Mouse (Mus musculus) hindbrain, embryonic 12.5 days (tissue): ENCODE measurements around the gene Camta2. TPM values are rescaled to one million over a fixed set of nuclear protein-coding genes. Genes with fewer than 3 reads are reported as not detected.

Experiments
- ATAC-seq: fragments of 200-750 bp; cut with Nextera tagmentation; 2 replicates; pipeline ENCODE4 v1.8.0; 2017; ENCODE audit warnings: moderate TSS enrichment; ENCODE audit not compliant: low FRiP score
- H3K27ac ChIP-seq: fragments of 300-500 bp; sonication (generic); 2 replicates; pipeline ENCODE4 v1.5.1; 2016; ENCODE audit warnings: mild to moderate bottlenecking
- H3K27me3 ChIP-seq: fragments of 300-500 bp; sonication (generic); 2 replicates; pipeline ENCODE4 v1.6.1; 2016; ENCODE audit warnings: mild to moderate bottlenecking
- H3K36me3 ChIP-seq: fragments of 300-500 bp; sonication (generic); 2 replicates; pipeline ENCODE4 v1.6.1; 2016; ENCODE audit warnings: mild to moderate bottlenecking
- H3K4me1 ChIP-seq: fragments of 300-500 bp; sonication (generic); 2 replicates; pipeline ENCODE4 v1.6.1; 2016
- H3K4me2 ChIP-seq: fragments of 300-500 bp; sonication (generic); replicated peaks from 2 replicates; pipeline ENCODE4 v1.6.1; 2016; ENCODE audit warnings: mild to moderate bottlenecking
- H3K4me3 ChIP-seq: fragments of 300-500 bp; sonication (generic); 2 replicates; pipeline ENCODE4 v1.5.1; 2016; ENCODE audit warnings: mild to moderate bottlenecking
- H3K9ac ChIP-seq: fragments of 300-500 bp; sonication (generic); 2 replicates; pipeline ENCODE4 v1.6.1; 2016; ENCODE audit warnings: mild to moderate bottlenecking, moderate library complexity
- H3K9me3 ChIP-seq: fragments of 300-500 bp; sonication (generic); replicated peaks from 2 replicates; pipeline ENCODE4 v1.6.1; 2016; ENCODE audit warnings: mild to moderate bottlenecking
- WGBS: fragments of 180-500 bp; shearing (Covaris S2); methylation state at CpG from one replicate; pipeline ENCODE4 v1.1.7; 2016; 5-methylcytosine and 5-hydroxymethylcytosine counted together
- polyA plus RNA-seq: library from polyadenylated mRNA; unstranded; fragments of >200 nt; fragmentation: Nextera tagmentation; extraction: Ambion mirVana; gene quantifications from 2 replicates; pipeline ENCODE4 v1.2.1, GENCODE M21; 2016

Gene Camta2
- polyA plus RNA-seq, 1 experiment from 2014 or later, result 15.2 TPM

DNA sequence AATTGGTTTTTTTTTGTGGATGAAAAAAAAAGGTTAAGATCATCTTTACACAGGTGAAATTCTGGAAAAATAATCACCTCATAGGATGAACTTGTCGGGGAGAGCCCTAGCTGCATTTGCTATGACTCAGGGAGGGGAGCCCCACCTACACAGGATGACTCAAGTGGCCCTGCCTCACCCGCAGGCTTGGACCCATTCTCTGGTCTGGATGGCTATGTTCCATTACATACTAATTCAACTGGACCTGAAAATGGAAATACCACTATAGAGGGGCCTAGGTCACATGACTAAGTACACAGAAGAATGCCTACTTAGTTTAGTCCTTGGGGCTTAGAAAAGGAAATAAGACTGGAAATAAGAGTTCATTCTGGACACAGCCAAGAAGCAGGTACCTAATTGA, 36.5 kb downstream of the Camta2 start:
- WGBS, result 90% methylated on average over 2 of the region's 2 CpGs
- Histone ChIP-seq H3K9me3 (no peaks in the 10 kb centered on the region), H3K4me1 (peaks cover 50% of the 10 kb centered on the region), H3K27me3 (no peaks in the 10 kb centered on the region), H3K27ac (no peak overlapping the region), H3K9ac (no peak overlapping the region), H3K36me3 (peaks cover 37% of the 10 kb centered on the region), H3K4me3 (no peak overlapping the region), H3K4me2 (no peak overlapping the region)
- no peak for ATAC-seq

DNA sequence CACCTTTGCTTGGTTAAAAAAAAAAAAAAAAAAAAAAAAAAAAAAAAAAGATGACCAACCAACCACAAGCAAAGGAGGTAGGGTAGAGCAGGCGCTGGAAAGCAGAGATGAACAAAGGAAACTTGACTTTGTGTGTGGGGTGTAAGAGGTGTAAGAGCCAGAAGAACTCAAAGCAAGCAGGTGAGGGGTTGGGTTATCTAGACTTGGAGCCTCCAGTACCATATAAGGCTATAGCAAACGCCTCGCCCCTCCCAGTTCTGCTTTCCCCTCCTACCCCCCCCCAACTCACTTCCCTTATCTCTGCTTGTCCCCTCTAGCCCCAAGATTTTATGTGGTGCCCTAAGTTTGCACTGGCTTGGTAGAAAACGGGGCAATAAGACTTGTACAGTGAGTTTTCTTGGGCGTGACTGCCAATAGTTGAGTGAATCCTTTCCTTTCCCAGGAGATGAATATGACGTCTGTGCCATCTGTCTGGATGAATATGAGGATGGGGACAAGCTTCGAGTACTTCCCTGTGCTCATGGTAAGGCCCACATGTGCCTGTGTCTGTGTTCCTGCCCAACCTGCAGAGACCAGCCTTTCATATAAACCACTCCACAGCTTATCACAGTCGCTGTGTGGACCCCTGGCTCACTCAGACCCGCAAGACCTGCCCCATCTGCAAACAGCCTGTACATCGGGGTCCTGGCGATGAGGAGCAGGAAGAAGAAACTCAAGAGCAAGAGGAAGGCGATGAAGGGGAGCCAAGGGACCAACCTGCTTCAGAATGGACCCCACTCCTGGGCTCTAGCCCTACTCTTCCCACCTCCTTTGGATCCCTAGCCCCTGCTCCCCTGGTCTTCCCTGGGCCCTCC, 37.4 kb downstream of the Camta2 start:
- 0 out of 2 replicates have a peak overlapping the region, but pooled peaks have one; percentile 35 for H3K9ac ChIP-seq
- no peak for ATAC-seq
- peaks cover 39% of the 10 kb centered on the region for H3K36me3 ChIP-seq
- no peak overlapping the region for H3K4me2 ChIP-seq
- H3K27me3 ChIP-seq, result no peaks in the 10 kb centered on the region
- no peak overlapping the region for H3K4me3 ChIP-seq
- H3K9me3 ChIP-seq, result no peaks in the 10 kb centered on the region
- 81% methylated on average over 12 of the region's 12 CpGs for WGBS
- H3K27ac ChIP-seq, result no peak overlapping the region
- H3K4me1 ChIP-seq, result peaks cover 50% of the 10 kb centered on the region

DNA sequence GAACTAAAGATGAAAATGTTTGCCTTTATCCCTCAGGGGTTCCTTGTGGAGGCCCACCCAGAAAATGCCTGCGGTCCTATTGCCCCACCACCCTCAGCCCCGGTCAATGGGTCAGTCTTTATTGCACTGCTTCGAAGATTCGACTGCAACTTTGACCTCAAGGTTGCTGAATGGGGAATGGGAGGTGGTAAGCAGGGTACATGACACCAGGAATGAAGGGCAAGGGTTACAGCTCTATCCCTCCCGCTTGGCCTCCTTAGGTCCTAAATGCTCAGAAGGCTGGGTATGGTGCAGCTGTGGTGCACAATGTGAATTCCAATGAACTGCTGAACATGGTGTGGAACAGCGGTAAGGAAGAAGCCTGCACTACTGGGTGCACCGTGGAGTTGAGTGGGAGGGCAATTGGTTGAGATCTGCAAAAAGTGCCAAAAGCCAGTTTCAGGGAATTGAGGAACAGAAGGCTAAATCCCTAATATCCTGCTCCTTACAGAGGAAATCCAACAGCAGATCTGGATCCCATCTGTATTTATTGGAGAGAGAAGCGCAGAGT, 38.6 kb downstream of the Camta2 start:
- peaks cover 51% of the 10 kb centered on the region for H3K4me1 ChIP-seq

DNA sequence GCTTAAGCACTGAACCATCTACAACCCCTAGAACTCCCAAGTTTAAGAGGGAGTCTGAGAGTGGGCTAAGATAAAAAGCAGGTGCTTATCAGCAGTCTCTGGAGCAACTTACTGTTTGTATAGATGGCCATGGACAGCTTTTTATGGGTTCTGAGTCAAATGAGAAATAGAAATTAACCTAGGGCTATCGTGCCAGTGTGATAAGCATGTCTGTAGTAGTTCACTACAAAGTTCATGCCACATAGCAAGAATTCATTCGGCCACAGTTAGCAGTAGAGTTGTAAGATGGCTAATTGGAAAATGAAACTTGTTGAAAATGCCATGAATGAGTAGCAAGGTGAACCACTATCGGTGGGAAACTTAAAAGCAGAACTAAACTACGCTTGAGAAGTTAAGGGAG, 39.4 kb downstream of the Camta2 start:
- H3K4me2 ChIP-seq, result peak overlapping the region; percentile 99
- peak overlapping the region; percentile 81; the same call in 1 of the 2 replicates for H3K9ac ChIP-seq
- H3K9me3 ChIP-seq, result no peaks in the 10 kb centered on the region
- H3K27ac ChIP-seq, result no peak overlapping the region
- H3K27me3 ChIP-seq, result no peaks in the 10 kb centered on the region
- no peak for ATAC-seq
- 86% methylated on average over 4 of the region's 4 CpGs for WGBS
- H3K4me1 ChIP-seq, result peaks cover 51% of the 10 kb centered on the region
- peaks cover 55% of the 10 kb centered on the region for H3K36me3 ChIP-seq
- H3K4me3 ChIP-seq, result peak overlapping the region; percentile 66

More for the DNA sequence above, 38.6 kb downstream of the Camta2 start:
- Histone ChIP-seq H3K27ac (no peak overlapping the region), H3K36me3 (peaks cover 52% of the 10 kb centered on the region), H3K4me3 (no peak overlapping the region; the same call in 1 of the 2 replicates), H3K27me3 (no peaks in the 10 kb centered on the region), H3K9me3 (no peaks in the 10 kb centered on the region), H3K4me2 (peak overlapping the region; percentile 99; the same call in 1 of the 2 replicates), H3K9ac (no peak overlapping the region)
- ATAC-seq, result no peak
- WGBS, result 86% methylated on average over 8 of the region's 8 CpGs

DNA sequence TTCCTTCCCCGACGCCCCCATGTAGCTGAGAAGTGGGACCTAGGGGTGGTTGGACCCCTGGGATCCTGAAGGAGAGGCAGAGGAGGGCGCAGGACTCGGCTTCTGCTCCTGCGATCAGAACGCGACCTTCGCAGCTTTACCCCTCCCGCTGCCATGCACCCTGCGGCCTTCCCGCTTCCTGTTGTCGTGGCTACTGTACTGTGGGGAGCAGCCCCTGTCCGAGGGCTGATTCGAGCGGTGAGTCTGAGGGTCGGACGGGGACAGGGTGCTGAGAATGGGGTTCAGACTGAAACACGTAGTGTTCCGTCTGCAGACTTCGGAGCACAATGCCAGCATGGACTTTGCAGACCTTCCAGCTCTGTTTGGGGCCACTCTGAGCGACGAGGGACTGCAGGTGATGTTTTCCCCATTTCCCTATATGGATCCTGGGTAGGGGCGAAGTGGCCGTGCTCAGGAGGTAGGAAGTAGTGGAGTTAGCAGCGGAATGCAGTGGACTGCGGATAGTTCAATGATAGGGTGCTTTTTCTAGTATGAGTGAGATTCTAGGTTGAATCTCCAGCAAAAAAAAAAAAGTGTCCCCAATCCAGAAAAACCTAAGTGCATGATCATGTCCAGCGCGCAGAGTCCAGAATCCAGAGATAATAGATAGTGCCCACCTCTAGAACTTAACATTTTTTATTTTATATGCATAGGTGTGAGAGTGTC, 40.0 kb downstream of the Camta2 start:
- H3K27ac ChIP-seq, result peak overlapping the region; percentile 93
- H3K4me2 ChIP-seq, result peak overlapping the region; percentile 99
- peak overlapping the region; percentile 66 for H3K4me3 ChIP-seq
- H3K9ac ChIP-seq, result peak overlapping the region; percentile 81
- ATAC-seq, result peak; percentile 38
- H3K27me3 ChIP-seq, result no peaks in the 10 kb centered on the region
- peaks cover 47% of the 10 kb centered on the region for H3K4me1 ChIP-seq
- H3K36me3 ChIP-seq, result peaks cover 60% of the 10 kb centered on the region
- no peaks in the 10 kb centered on the region for H3K9me3 ChIP-seq
- WGBS, result 3% methylated on average over 28 of the region's 28 CpGs

DNA sequence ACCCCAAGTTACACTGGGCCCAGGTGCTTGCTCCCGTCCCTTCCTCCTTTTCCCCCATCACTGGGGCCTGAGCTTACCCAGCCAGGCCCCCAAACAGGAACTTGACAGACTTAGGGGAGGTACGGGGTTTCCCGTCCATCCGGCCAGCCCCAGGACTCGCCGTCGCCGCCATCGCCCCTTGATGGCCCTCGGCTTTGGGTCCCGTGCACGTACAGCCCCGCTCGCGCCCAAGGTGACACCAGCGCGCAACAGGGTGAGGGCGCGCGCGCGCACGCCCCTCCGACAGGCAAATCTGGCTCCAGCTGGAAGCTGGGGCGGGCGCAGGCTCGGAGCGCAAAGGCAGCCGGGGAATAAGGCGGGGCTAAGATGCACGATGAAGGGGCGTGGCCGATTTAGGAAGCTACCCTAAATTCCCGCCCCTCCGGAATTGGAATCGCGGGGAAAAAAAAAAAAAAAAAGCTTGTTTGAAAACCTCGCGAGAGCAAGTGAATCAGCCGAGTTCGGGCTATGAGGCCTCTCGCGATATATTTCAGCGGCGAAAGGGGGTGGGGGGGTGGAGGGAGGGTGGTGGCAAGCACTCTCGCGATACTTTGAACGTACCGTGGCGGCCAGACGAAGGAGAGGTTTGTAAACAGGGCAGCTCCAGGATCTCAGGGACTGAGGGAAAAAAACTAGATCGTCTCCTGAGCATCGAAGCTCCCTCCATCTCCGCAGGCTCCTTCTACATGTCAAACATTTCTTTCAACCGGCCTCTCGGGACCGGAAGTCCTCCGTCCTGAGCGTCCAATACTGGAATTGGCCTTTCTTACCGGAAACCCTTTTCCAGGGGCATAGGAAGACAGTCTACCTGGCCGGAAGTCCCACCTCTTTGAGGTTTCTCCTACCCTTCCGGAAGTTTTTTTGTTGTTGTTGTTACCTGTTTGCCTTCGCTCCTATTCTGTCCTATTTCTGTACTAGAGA, 40.9 kb downstream of the Camta2 start, which contains the start of the genes Rnf167 and Slc25a11:
Gene Rnf167, plus strand, starts transcription at position 545 of the 960 bp plus-strand sequence.
Gene Slc25a11, minus strand, starts transcription at position 789 of the 960 bp plus-strand sequence.
- H3K9me3 ChIP-seq, result no peaks in the 10 kb centered on the region
- peaks cover 38% of the 10 kb centered on the region for H3K4me1 ChIP-seq
- peak within 1 kb of the TSS; percentile 66 for H3K4me3 ChIP-seq
- ATAC-seq, result peak; percentile 89
- peak within 1 kb of the TSS; percentile 81 for H3K9ac ChIP-seq
- H3K36me3 ChIP-seq, result peaks cover 52% of the 10 kb centered on the region
- H3K4me2 ChIP-seq, result peak within 1 kb of the TSS; percentile 99
- no peaks in the 10 kb centered on the region for H3K27me3 ChIP-seq
- WGBS, result under 1% methylated on average over 63 of the region's 63 CpGs
- H3K27ac ChIP-seq, result peak within 1 kb of the TSS; percentile 93

DNA sequence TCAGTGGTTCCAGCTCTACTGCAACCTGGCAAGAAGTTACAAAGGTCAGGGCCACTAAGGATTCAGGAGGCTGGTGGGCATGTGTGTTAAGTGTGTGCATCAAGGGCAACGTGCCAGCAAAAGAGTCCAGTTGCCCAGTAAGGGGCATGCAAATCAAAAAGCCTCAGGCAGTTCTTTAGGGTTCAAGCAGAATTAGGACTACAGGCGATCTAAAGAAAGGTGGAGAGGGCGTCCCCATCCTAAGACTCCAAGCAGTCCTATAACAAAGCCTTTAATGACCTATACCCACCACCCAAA, 41.7 kb downstream of the Camta2 start:
- 20% methylated on average over 3 of the region's 3 CpGs for WGBS
- no peak; the same call in 1 of the 2 replicates for ATAC-seq
- peaks cover 46% of the 10 kb centered on the region for H3K36me3 ChIP-seq

DNA sequence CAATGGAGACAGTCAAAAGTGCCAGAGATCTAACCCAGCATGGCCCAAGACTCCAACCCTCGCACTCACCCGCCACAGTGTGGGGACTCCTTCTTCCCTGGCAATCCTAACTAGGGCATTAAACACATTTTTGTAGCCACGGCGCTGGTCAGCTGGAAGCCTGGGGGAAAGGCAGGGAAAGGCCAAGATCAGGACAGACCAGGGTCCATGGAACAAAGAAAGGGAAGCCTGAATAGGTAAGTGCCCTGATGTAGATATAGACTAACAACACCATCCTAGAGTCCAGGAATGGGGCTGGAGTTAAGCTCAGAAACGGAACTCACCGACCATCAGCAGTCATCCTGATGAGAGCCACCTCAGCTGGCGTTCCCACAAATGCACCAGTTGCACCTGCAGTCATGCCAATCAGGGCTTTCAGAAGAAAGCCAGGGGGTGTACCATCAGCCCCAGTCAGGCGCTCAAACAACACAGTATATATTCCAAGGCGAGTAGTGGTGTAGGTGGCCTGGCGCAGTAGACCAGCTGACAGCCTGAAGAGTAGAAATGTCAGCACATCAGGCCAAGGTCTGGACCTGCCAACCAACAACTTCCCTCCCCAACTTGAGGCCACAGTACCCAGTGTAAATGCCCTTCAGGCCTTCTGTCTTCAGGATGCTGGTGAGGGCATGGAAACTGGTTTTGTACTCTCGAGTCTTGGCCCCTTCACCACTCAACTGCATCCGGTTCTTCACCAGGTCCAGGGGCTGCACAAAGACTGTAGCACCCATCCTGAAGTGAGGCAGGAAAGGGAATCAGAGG, 42.2 kb downstream of the Camta2 start:
- H3K9me3 ChIP-seq, result no peaks in the 10 kb centered on the region
- 93% methylated on average over 12 of the region's 12 CpGs for WGBS
- H3K27ac ChIP-seq, result no peak overlapping the region
- peaks cover 32% of the 10 kb centered on the region for H3K4me1 ChIP-seq
- H3K4me2 ChIP-seq, result peak overlapping the region; percentile 91
- peaks cover 41% of the 10 kb centered on the region for H3K36me3 ChIP-seq
- ATAC-seq, result no peak
- peak overlapping the region; percentile 80 for H3K9ac ChIP-seq
- H3K4me3 ChIP-seq, result peak overlapping the region; percentile 66
- no peaks in the 10 kb centered on the region for H3K27me3 ChIP-seq

More for the DNA sequence above, 41.7 kb downstream of the Camta2 start:
- no peaks in the 10 kb centered on the region for H3K9me3 ChIP-seq
- H3K4me3 ChIP-seq, result peak overlapping the region; percentile 66
- peak overlapping the region; percentile 93 for H3K27ac ChIP-seq
- H3K9ac ChIP-seq, result peak overlapping the region; percentile 80
- no peaks in the 10 kb centered on the region for H3K27me3 ChIP-seq
- peak overlapping the region; percentile 91 for H3K4me2 ChIP-seq
- peaks cover 36% of the 10 kb centered on the region for H3K4me1 ChIP-seq

DNA sequence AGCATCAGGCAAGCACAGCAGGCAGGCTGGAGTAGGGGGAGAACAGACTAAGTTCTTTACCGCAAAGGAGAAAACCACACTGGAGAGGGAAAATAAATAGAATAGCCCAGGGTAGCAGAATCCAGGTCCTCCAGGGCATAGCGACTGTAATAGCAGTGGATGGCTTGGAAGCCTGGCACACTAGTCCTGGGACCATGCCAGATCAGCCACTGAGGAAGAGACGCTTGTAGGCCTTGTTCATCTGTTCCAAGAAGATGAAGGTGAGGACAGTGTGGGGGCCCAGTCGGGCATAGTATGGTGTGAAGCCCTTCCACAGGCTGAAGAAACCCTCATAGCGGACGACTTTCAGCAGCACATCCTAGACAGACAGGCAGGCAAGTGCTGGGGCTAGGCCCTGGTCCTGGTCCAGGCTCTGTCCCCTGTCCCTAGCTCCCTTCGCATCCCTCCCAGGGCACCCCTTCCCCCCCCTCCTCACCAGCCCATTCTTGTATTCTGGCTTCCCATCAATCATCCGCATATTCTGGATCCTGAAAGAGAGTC, 43.3 kb downstream of the Camta2 start:
- Histone ChIP-seq H3K4me2 (no peak overlapping the region), H3K9me3 (no peaks in the 10 kb centered on the region), H3K4me1 (peaks cover 32% of the 10 kb centered on the region), H3K27me3 (no peaks in the 10 kb centered on the region), H3K9ac (peak overlapping the region; percentile 28; the same call in 1 of the 2 replicates), H3K4me3 (no peak overlapping the region), H3K27ac (no peak overlapping the region), H3K36me3 (peaks cover 32% of the 10 kb centered on the region)
- no peak for ATAC-seq
- 96% methylated on average over 8 of the region's 8 CpGs for WGBS

DNA sequence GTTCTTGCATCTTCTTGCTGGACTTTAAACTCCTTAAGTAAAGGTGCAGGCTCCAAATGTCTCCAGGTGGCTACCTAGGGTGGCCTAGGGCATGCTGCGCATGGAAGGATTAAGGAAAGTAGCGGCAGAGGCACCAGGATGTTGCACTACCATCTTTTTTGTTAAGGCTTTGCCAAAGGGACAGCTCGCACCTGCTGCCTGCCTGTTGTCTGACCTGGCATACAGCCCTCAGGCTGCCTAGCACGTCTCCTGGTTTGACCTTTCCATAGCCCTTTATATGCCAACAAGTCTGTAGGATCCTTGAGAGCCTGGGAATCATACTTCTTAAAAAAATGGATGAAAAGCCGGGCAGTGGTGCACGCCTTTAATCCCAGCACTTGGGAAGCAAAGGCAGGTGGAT, 44.9 kb downstream of the Camta2 start:
- Histone ChIP-seq H3K4me1 (peaks cover 17% of the 10 kb centered on the region), H3K27me3 (no peaks in the 10 kb centered on the region), H3K36me3 (peaks cover 24% of the 10 kb centered on the region), H3K9ac (no peak overlapping the region), H3K4me3 (no peak overlapping the region), H3K4me2 (no peak overlapping the region), H3K9me3 (no peaks in the 10 kb centered on the region), H3K27ac (no peak overlapping the region)
- 91% methylated on average over 6 of the region's 6 CpGs for WGBS
- no peak for ATAC-seq

DNA sequence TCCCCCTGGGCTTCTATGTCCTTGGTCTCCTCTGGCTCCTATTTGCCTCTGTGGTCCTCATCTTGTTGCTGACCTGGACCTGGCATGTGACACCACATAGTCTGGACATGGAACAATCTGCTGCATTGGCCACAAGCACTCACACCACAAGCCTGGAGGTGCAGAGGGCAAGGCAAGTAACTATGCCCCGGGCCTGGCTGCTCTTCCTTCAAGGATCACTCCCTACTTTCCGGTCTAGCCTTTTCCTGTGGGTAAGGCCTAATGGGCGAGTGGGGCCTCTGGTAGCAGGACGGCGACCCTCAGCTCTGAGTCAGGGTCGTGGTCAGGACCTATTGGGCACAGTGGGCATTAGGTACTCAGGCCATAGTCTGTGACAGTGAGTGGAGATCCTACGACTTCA, 46.7 kb downstream of the Camta2 start:
- no peak overlapping the region for H3K4me2 ChIP-seq
- H3K4me3 ChIP-seq, result no peak overlapping the region
- 83% methylated on average over 7 of the region's 7 CpGs for WGBS
- H3K4me1 ChIP-seq, result peaks cover 12% of the 10 kb centered on the region
- H3K36me3 ChIP-seq, result peaks cover 24% of the 10 kb centered on the region
- no peaks in the 10 kb centered on the region for H3K9me3 ChIP-seq
- H3K27me3 ChIP-seq, result no peaks in the 10 kb centered on the region
- no peak for ATAC-seq
- no peak overlapping the region for H3K9ac ChIP-seq
- no peak overlapping the region for H3K27ac ChIP-seq
